Mouse (Mus musculus): ENCODE data around the gene Gm3259. TPM values are rescaled to one million over a fixed set of nuclear protein-coding genes. Genes with fewer than 3 reads are reported as not detected.
"Not testable (repeated sequence)": the region's sequence is repeated elsewhere in the genome, so short reads cannot be mapped to it uniquely, and the experiment has no call there.

The Gm3259 gene
- polyA plus RNA-seq (2016; fragmentation: Nextera tagmentation; extraction: Ambion mirVana) = not detected in 2 replicates

DNA sequence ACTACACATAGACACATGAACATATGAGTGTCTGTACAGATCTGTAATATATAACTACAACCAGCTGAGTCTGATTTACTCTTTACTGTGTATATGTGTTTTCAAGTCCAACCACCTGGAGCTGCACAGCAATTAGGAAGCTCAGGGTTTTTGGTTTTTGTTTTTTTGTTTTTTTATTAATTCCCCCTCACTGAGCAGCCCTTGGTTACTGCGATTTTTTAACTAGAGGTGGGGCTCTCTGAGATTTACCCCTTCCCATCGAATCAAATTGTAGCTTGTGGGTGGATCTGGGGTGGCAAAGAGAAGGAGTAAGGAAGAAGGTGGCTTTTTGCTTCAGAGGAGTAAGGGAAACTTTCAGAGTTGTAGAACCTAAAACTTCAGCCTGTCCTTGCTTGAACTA is at the start of gene Gm3259:
Gene Gm3259 (plus strand): TSS at position 301 of the 400 bp plus-strand sequence.
- WGBS = 31% methylated on average over 2 of the region's 2 CpGs
- not testable (repeated sequence) for ATAC-seq (ENCODE audit: insufficient number of reproducible peaks, low FRiP score); H3K4me1 ChIP-seq (replicated peaks); H3K36me3 ChIP-seq; H3K27me3 ChIP-seq (replicated peaks); H3K9ac ChIP-seq; H3K4me3 ChIP-seq; H3K27ac ChIP-seq (ENCODE audit: poor library complexity, severe bottlenecking); H3K9me3 ChIP-seq (replicated peaks); H3K4me2 ChIP-seq

DNA sequence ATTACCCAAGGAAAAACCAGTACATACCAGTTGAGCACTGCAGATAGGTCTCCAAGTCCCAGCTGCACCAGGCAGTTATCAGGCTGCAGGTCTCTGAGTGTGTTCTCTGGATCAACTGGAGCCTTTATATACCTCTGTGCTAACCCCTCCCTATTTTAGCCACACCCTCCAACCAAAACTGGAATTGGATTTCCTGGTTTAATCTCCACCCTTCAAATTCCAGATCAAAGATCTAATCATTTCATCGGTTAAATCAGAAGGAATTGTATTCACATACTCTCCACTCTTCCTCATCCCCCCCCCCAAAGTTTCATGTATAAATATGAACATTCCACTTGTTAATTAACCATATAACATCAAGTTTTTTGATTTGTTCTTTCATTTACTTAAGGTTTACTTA is 33.0 kb upstream of the Gm3259 start, which contains the start of gene Gm10424:
Gene Gm10424 (minus strand): TSS at position 101 of the 400 bp plus-strand sequence.
- not testable (repeated sequence) for ATAC-seq (ENCODE audit: insufficient number of reproducible peaks, low FRiP score); H3K4me3 ChIP-seq; H3K9ac ChIP-seq; H3K9me3 ChIP-seq (replicated peaks); H3K4me1 ChIP-seq (replicated peaks); H3K27ac ChIP-seq (ENCODE audit: poor library complexity, severe bottlenecking); H3K4me2 ChIP-seq; H3K27me3 ChIP-seq (replicated peaks); H3K36me3 ChIP-seq
- WGBS = no CpG with 5 or more reads among the region's 1 CpGs

Other genes with a start within 250 kb of the Gm3259 start
- gene Gm7942, start 199.0 kb upstream of the Gm3259 start, polyA plus RNA-seq (2016; fragmentation: Nextera tagmentation; extraction: Ambion mirVana) = not detected in 2 replicates
- gene Gm16513, start 123.3 kb upstream of the Gm3259 start, polyA plus RNA-seq (2016; fragmentation: Nextera tagmentation; extraction: Ambion mirVana) = not detected in 2 replicates
- gene Gm10424, start 33.1 kb upstream of the Gm3259 start, polyA plus RNA-seq (2016; fragmentation: Nextera tagmentation; extraction: Ambion mirVana) = not detected in 2 replicates
- gene D5Ertd577e, start 150.9 kb downstream of the Gm3259 start, polyA plus RNA-seq (2016; fragmentation: Nextera tagmentation; extraction: Ambion mirVana) = not detected in 2 replicates
- gene Gm3286, start 204.8 kb downstream of the Gm3259 start, polyA plus RNA-seq (2016; fragmentation: Nextera tagmentation; extraction: Ambion mirVana) = not detected in 2 replicates